Mouse (Mus musculus): ENCODE measurements at regions not wholly inside any gene's neighbourhood (a gene's known extent, or its start where the extent isn't known, plus 50 kb on each side); places are given as distances from the start of the nearest gene placed in this dataset.

- Histone ChIP-seq H3K9ac (no peak overlapping the region), H3K9me3 (no peaks in the 10 kb centered on the region), H3K27ac (replicated peaks) (0 out of 2 replicates have a peak overlapping the region, but pooled peaks have one; percentile 10), H3K4me3 (no peak overlapping the region), H3K4me2 (no peak overlapping the region), H3K36me3 (no peaks in the 10 kb centered on the region), H3K27me3 (no peaks in the 10 kb centered on the region), H3K4me1 (replicated peaks) (no peaks in the 10 kb centered on the region)
- ATAC-seq (ENCODE audit: low FRiP score, low read depth): no peak
- 69% methylated on average over 9 of the region's 9 CpGs for WGBS
These were observed 106.0 kb upstream of the Tmem108 start for GRCm38 (mm10) chr9:103867433-103868209.

- no peak for ATAC-seq (ENCODE audit: low FRiP score, low read depth)
- H3K4me2 ChIP-seq: no peak overlapping the region
- H3K36me3 ChIP-seq: no peaks in the 10 kb centered on the region
- H3K9me3 ChIP-seq: no peaks in the 10 kb centered on the region
- peaks cover 4% of the 10 kb centered on the region; the same call in 1 of the 2 replicates for H3K4me1 ChIP-seq (replicated peaks)
- H3K9ac ChIP-seq: no peak overlapping the region
- H3K27me3 ChIP-seq: no peaks in the 10 kb centered on the region
- WGBS: 94% methylated on average over 2 of the region's 2 CpGs
- no peak overlapping the region for H3K27ac ChIP-seq (replicated peaks)
- H3K4me3 ChIP-seq: no peak overlapping the region
These were observed 107.6 kb upstream of the Tmem108 start for GRCm38 (mm10) chr9:103869276-103869675.

GRCm38 (mm10) chr9:103872119-103872518 is 110.5 kb upstream of the Tmem108 start:
- 84% methylated on average over 1 of the region's 1 CpGs for WGBS
- no peak for ATAC-seq (ENCODE audit: low FRiP score, low read depth)

GRCm38 (mm10) chr9:103873876-103874275 is 112.2 kb upstream of the Tmem108 start:
- no peaks in the 10 kb centered on the region for H3K9me3 ChIP-seq
- H3K36me3 ChIP-seq: no peaks in the 10 kb centered on the region
- no peak overlapping the region for H3K4me2 ChIP-seq
- no peak overlapping the region for H3K4me3 ChIP-seq
- H3K27me3 ChIP-seq: no peaks in the 10 kb centered on the region
- no peak for ATAC-seq (ENCODE audit: low FRiP score, low read depth)
- WGBS: 78% methylated on average over 9 of the region's 9 CpGs
- no peak overlapping the region for H3K27ac ChIP-seq (replicated peaks)
- H3K4me1 ChIP-seq (replicated peaks): peaks cover 4% of the 10 kb centered on the region; the same call in 1 of the 2 replicates
- H3K9ac ChIP-seq: no peak overlapping the region

More at GRCm38 (mm10) chr9:103872119-103872518, 110.5 kb upstream of the Tmem108 start:
- Histone ChIP-seq H3K4me2 (no peak overlapping the region), H3K9me3 (no peaks in the 10 kb centered on the region), H3K4me3 (no peak overlapping the region), H3K36me3 (no peaks in the 10 kb centered on the region), H3K27ac (replicated peaks) (no peak overlapping the region), H3K4me1 (replicated peaks) (peaks cover 4% of the 10 kb centered on the region; the same call in 1 of the 2 replicates), H3K9ac (no peak overlapping the region), H3K27me3 (no peaks in the 10 kb centered on the region)

GRCm38 (mm10) chr9:103877851-103878250 is 116.2 kb upstream of the Tmem108 start:
- 83% methylated on average over 2 of the region's 2 CpGs for WGBS

GRCm38 (mm10) chr9:103892827-103893226 is 109.5 kb upstream of the Nphp3 start:
- WGBS: 85% methylated on average over 4 of the region's 4 CpGs

More at GRCm38 (mm10) chr9:103877851-103878250, 116.2 kb upstream of the Tmem108 start:
- Histone ChIP-seq H3K9ac (no peak overlapping the region), H3K4me1 (replicated peaks) (peaks cover 4% of the 10 kb centered on the region; the same call in 1 of the 2 replicates), H3K27ac (replicated peaks) (no peak overlapping the region), H3K4me2 (no peak overlapping the region), H3K9me3 (no peaks in the 10 kb centered on the region), H3K27me3 (no peaks in the 10 kb centered on the region), H3K36me3 (no peaks in the 10 kb centered on the region), H3K4me3 (no peak overlapping the region)
- ATAC-seq (ENCODE audit: low FRiP score, low read depth): no peak

GRCm38 (mm10) chr9:103894376-103894775 is 108.0 kb upstream of the Nphp3 start:
- WGBS: 92% methylated on average over 2 of the region's 2 CpGs
- no peak overlapping the region for H3K4me2 ChIP-seq
- no peaks in the 10 kb centered on the region for H3K36me3 ChIP-seq
- no peaks in the 10 kb centered on the region for H3K27me3 ChIP-seq
- H3K9me3 ChIP-seq: no peaks in the 10 kb centered on the region
- no peaks in the 10 kb centered on the region for H3K4me1 ChIP-seq (replicated peaks)
- no peak for ATAC-seq (ENCODE audit: low FRiP score, low read depth)
- no peak overlapping the region for H3K9ac ChIP-seq
- H3K27ac ChIP-seq (replicated peaks): no peak overlapping the region
- H3K4me3 ChIP-seq: no peak overlapping the region

More at GRCm38 (mm10) chr9:103892827-103893226, 109.5 kb upstream of the Nphp3 start:
- Histone ChIP-seq H3K36me3 (no peaks in the 10 kb centered on the region), H3K4me3 (no peak overlapping the region), H3K4me2 (no peak overlapping the region), H3K9me3 (no peaks in the 10 kb centered on the region), H3K4me1 (replicated peaks) (no peaks in the 10 kb centered on the region), H3K9ac (no peak overlapping the region), H3K27ac (replicated peaks) (no peak overlapping the region), H3K27me3 (no peaks in the 10 kb centered on the region)
- ATAC-seq (ENCODE audit: low FRiP score, low read depth): no peak

GRCm38 (mm10) chr9:103899311-103899710 is 103.0 kb upstream of the Nphp3 start:
- no peak overlapping the region for H3K4me3 ChIP-seq
- no peak overlapping the region for H3K27ac ChIP-seq (replicated peaks)
- no peak overlapping the region for H3K9ac ChIP-seq
- no peaks in the 10 kb centered on the region for H3K4me1 ChIP-seq (replicated peaks)
- ATAC-seq (ENCODE audit: low FRiP score, low read depth): no peak
- no peaks in the 10 kb centered on the region for H3K27me3 ChIP-seq
- no peaks in the 10 kb centered on the region for H3K9me3 ChIP-seq
- H3K36me3 ChIP-seq: no peaks in the 10 kb centered on the region
- H3K4me2 ChIP-seq: no peak overlapping the region
- 72% methylated on average over 2 of the region's 2 CpGs for WGBS

- Histone ChIP-seq H3K4me2 (no peak overlapping the region), H3K4me1 (replicated peaks) (no peaks in the 10 kb centered on the region), H3K27me3 (no peaks in the 10 kb centered on the region), H3K4me3 (no peak overlapping the region), H3K27ac (replicated peaks) (no peak overlapping the region), H3K9ac (no peak overlapping the region), H3K36me3 (no peaks in the 10 kb centered on the region), H3K9me3 (no peaks in the 10 kb centered on the region)
- ATAC-seq (ENCODE audit: low FRiP score, low read depth): no peak
- 76% methylated on average over 2 of the region's 2 CpGs for WGBS
These were observed 91.0 kb upstream of the Nphp3 start for GRCm38 (mm10) chr9:103911347-103911746.

GRCm38 (mm10) chr9:103915126-103915525 is 87.2 kb upstream of the Nphp3 start:
- Histone ChIP-seq H3K27me3 (no peaks in the 10 kb centered on the region), H3K9me3 (no peaks in the 10 kb centered on the region), H3K36me3 (no peaks in the 10 kb centered on the region), H3K27ac (replicated peaks) (no peak overlapping the region), H3K9ac (no peak overlapping the region), H3K4me3 (no peak overlapping the region), H3K4me2 (no peak overlapping the region), H3K4me1 (replicated peaks) (no peaks in the 10 kb centered on the region)
- whole genome bisulfite sequencing: 84% methylated on average over 4 of the region's 4 CpGs
- ATAC-seq (ENCODE audit: low FRiP score, low read depth): no peak

- Histone ChIP-seq H3K27ac (replicated peaks) (no peak overlapping the region), H3K4me3 (no peak overlapping the region)
- 81% methylated on average over 6 of the region's 6 CpGs for WGBS
These were observed 84.6 kb upstream of the Nphp3 start for GRCm38 (mm10) chr9:103917771-103918170.

GRCm38 (mm10) chr9:103922356-103922755 is 80.0 kb upstream of the Nphp3 start:
- no peaks in the 10 kb centered on the region for H3K36me3 ChIP-seq
- H3K27ac ChIP-seq (replicated peaks): no peak overlapping the region
- ATAC-seq (ENCODE audit: low FRiP score, low read depth): no peak
- H3K4me1 ChIP-seq (replicated peaks): no peaks in the 10 kb centered on the region
- no peaks in the 10 kb centered on the region for H3K9me3 ChIP-seq
- WGBS: 96% methylated on average over 5 of the region's 5 CpGs
- H3K9ac ChIP-seq: no peak overlapping the region
- H3K27me3 ChIP-seq: no peaks in the 10 kb centered on the region
- H3K4me2 ChIP-seq: no peak overlapping the region
- H3K4me3 ChIP-seq: no peak overlapping the region

More at GRCm38 (mm10) chr9:103917771-103918170, 84.6 kb upstream of the Nphp3 start:
- H3K9ac ChIP-seq: no peak overlapping the region
- H3K4me2 ChIP-seq: no peak overlapping the region
- H3K36me3 ChIP-seq: no peaks in the 10 kb centered on the region
- no peaks in the 10 kb centered on the region for H3K4me1 ChIP-seq (replicated peaks)
- no peak for ATAC-seq (ENCODE audit: low FRiP score, low read depth)
- no peaks in the 10 kb centered on the region for H3K27me3 ChIP-seq
- no peaks in the 10 kb centered on the region for H3K9me3 ChIP-seq
